Comparison of ENCODE assay signal across 10 mouse cellular contexts in the genomic region with DNA sequence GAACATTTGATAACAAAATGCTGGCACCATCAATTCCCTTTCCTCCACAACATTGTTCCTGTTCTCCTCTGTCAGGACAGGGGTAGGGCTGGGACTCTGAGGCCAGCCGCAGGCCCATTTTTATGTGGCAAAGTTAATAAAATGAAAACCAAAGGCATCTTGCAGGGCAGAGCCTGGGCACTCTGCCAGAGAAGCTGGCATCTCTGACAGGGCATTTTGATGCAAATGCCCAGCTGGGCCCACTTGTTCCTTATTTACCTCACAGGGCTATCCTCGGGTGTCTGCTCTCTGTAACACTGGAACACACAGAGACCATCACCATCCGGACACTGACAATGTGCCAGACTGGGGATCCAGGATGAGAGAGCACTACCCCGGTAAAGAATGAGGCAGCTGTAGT.
DNase-seq lines count a peak whose midpoint lies in the region.
"Had no signal": no experiment of that assay in that cellular context is flagged by ENCODE, and none has a peak within 500 bp of the region (broad histone marks: within the 10 kb centered on the region; RNA-seq: fewer than 3 reads in every experiment).

No protein-coding gene starts in this region.

- intact Hi-C loops in left cerebral cortex, postnatal 4 days (cut with DNase I): no loop called here

- peak; percentile 18 for DNase-seq in adrenal gland, postnatal 14 days
- no peak for DNase-seq in adrenal gland, adult 8-10 months
- DNase-seq in left cerebral cortex, adult 11 months (ENCODE audit: low spot score): peak; percentile 2
- no peak for DNase-seq in left cerebral cortex, adult 18-20 months (ENCODE audit: low spot score in 2 of 2)
- DNase-seq in cerebellum, adult 8-10 months: peak; percentile 5
- peak; percentile 85 for DNase-seq in left cerebral cortex, postnatal 4 days
- DNase-seq in urinary bladder, postnatal 25 days (ENCODE audit: low spot score): no peak
- DNase-seq in lung, postnatal 4 days: no peak
- DNase-seq: layer of hippocampus, postnatal 36 days; lung, embryonic 14.5 days had no signal

Comparison
In these comparisons a context has a peak if more than half of its experiments do, and no peak if none do; other contexts are left out.
1. DNase-seq: peak in adrenal gland, postnatal 14 days (single experiment), left cerebral cortex, adult 11 months (single experiment), cerebellum, adult 8-10 months (single experiment) and left cerebral cortex, postnatal 4 days (single experiment); none in adrenal gland, adult 8-10 months (single experiment), left cerebral cortex, adult 18-20 months (0 of 2), urinary bladder, postnatal 25 days (single experiment) and lung, postnatal 4 days (0 of 2).